Mouse (Mus musculus) bone marrow macrophage, adult 2 months (primary cell): ENCODE results near the gene Rin3. TPM values are rescaled to one million over a fixed set of nuclear protein-coding genes. Genes with fewer than 3 reads are reported as not detected.

ENCODE experiments used
- H3K27ac ChIP-seq: 2 replicates; pipeline ENCODE4 v1.5.1; 2012; ENCODE audit warnings: low read depth, low read length; ENCODE audit not compliant: insufficient read depth
- H3K4me1 ChIP-seq: 2 replicates; pipeline ENCODE4 v1.6.1; 2012; ENCODE audit warnings: low read length; ENCODE audit not compliant: control insufficient read depth, insufficient read depth
- H3K4me3 ChIP-seq: 2 replicates; pipeline ENCODE4 v1.5.1; 2012; ENCODE audit warnings: mild to moderate bottlenecking, low read length, moderate library complexity; ENCODE audit not compliant: insufficient read depth
- CTCF ChIP-seq: IDR thresholded peaks from 2 replicates; pipeline ENCODE4 v1.5.1; 2012; ENCODE audit warnings: low read depth, mild to moderate bottlenecking, low read length, moderate library complexity
- POLR2A ChIP-seq: IDR thresholded peaks from 2 replicates; pipeline ENCODE4 v1.6.1; 2012; ENCODE audit warnings: mild to moderate bottlenecking, low read depth, low read length, borderline replicate concordance
- polyA plus RNA-seq: library from polyadenylated mRNA; stranded (reverse); fragments of >200 nt; gene quantifications from 2 replicates; pipeline ENCODE4 v1.2.4, GENCODE M21; 2012; ENCODE audit not compliant: missing spikeins, insufficient read depth, insufficient read length

The Rin3 gene
- polyA plus RNA-seq, 1 experiment: 39.5 TPM

DNA sequence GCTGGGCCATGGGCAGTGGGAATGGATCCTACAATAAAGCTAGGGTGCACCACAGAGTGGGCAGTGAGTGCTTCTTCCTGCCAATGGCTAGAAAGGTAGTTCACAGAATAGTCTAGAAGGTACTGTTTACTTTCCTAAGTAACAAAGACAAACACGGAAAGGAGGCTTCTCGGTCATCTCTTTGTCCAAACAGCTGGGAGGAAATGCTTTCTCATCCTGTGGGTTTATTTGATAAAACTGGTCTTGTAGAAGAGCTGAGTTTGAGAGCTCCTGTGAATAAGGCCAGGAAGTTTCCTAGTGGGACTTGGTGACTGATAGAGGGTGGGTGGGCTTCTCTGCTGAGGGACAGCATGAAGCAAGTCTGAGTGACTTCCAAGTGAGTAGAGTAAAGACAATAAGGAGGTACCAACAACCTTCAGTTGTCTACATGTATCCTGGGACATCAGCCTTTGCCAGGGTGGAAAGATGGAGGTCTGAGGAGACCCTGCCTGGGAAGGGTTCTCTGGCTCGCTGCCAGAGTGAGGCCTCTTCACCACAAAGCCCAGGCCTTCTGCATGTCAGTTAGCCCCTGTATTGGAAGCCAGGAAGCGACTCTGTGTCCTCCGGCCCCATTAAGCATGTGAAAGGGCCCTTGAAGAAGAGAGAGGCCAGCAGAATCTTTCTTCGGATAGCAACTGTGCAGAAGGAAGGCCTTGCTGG, 5.2 kb downstream of the Rin3 start:
- Histone ChIP-seq H3K4me3 (no peak overlapping the region), H3K27ac (no peak overlapping the region), H3K4me1 (peaks cover 58% of the 10 kb centered on the region)
- TF ChIP-seq CTCF (no peak), POLR2A (no peak)

DNA sequence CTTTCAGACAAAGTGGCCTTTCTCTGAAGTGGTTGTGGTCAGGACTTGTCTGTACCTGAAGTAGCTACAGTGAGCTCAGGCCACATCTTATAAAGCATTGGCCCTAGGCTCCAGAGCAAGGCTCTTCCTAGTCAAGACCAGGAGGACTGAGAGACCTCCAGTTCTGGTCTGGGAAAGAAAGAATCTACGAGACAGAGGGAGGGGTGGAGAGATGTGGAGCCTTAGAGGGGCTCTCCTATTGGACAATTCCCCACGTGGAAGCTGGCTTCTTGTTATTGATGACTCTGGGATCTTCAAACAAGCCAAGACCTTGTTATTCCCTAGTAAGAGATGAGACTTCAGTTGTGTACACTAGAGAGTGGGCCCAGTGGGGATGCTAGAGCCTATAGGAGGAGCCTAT, 6.0 kb downstream of the Rin3 start:
- no peak overlapping the region for H3K27ac ChIP-seq
- peaks cover 59% of the 10 kb centered on the region for H3K4me1 ChIP-seq
- TF ChIP-seq POLR2A (no peak), CTCF (no peak)
- no peak overlapping the region for H3K4me3 ChIP-seq

DNA sequence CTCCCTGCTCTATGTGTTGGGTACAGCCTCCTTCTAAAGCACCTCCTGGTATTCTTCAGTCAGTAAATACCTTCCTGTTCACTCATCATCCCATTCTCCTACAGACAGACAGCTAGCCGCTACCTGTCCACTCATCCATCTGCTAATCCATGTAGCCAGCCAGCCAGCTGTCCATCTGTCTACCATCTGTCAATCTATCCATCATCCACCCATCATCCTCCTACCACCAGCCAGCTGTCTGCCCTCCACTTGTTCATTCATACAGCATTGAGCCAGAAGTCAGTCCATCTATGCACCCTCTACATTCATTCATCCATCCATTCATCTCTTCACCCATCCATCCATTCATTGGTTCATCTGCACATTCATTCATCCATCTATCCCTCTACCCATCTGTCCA, 6.7 kb downstream of the Rin3 start:
- Histone ChIP-seq H3K4me3 (no peak overlapping the region), H3K4me1 (peaks cover 59% of the 10 kb centered on the region), H3K27ac (no peak overlapping the region)
- TF ChIP-seq POLR2A (no peak), CTCF (no peak)

GRCm38 (mm10) chr12:102290662-102291061, 7.8 kb downstream of the Rin3 start:
- Histone ChIP-seq H3K27ac (no peak overlapping the region), H3K4me3 (no peak overlapping the region), H3K4me1 (peaks cover 59% of the 10 kb centered on the region)
- TF ChIP-seq CTCF: no peak
- TF ChIP-seq POLR2A: no peak

- Histone ChIP-seq H3K4me3 (no peak overlapping the region), H3K27ac (no peak overlapping the region), H3K4me1 (peaks cover 56% of the 10 kb centered on the region)
- no peak for TF ChIP-seq CTCF
- no peak for TF ChIP-seq POLR2A
Measured at GRCm38 (mm10) chr12:102291686-102292085, 8.8 kb downstream of the Rin3 start.

DNA sequence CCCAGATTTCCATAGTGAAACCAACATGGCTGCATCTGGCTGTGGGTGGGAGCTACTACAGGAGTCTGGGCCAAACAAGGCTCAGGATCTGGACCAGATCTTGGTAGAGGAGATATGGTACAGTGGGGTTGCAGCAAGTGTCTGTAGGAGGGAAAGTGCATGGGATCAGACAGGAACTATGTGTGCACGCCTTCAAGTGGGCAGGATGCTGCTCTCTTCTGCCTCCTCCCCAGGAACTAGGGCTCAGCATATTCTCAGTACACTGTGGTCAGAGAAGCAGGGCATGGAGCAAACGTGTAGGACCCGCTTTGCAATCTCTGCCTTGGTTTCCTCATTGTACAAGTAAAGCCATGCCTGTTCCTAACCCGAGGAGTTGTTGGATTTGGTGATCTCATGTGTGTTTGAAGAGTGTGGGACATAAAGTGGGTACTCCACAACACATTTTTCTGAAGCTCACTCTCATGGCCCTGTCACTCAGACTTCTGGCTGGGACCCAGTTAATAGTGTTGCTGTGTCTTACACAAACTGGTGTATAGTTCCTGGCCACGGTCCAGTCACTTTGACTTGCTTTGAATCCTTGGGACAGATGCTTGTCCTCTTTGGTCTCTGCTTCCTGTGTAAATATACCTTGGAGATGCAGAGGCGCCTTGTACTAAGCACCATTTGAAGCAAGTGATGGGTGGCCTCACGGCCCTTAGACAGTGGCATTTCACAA, 9.8 kb downstream of the Rin3 start:
- Histone ChIP-seq H3K27ac (no peak overlapping the region), H3K4me3 (no peak overlapping the region), H3K4me1 (peaks cover 54% of the 10 kb centered on the region)
- no peak for TF ChIP-seq POLR2A

DNA sequence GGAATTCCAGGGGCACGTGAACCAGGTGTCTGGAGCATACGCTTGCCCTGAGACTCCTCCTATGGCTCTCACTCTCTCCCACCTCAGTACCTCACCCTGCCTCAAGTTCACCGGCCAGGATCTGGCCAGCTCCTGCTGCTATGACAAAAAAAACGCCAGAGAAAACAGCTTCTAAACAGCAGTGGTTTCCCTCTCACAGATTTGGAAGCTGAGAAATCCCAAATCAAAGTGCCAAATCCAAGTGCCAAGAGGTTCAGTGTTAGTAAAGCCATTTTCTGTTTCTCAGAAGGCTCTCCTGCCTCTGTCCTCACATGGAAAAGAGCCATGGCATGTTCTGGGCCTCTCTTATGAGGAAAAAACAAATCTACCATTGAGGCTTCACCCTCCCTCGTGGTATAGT, 11.8 kb downstream of the Rin3 start:
- no peak overlapping the region for H3K4me3 ChIP-seq
- H3K4me1 ChIP-seq: peaks cover 67% of the 10 kb centered on the region
- TF ChIP-seq POLR2A: no peak
- no peak for TF ChIP-seq CTCF
- no peak overlapping the region for H3K27ac ChIP-seq

GRCm38 (mm10) chr12:102295230-102295629, 12.4 kb downstream of the Rin3 start:
- Histone ChIP-seq H3K27ac (no peak overlapping the region), H3K4me1 (peaks cover 68% of the 10 kb centered on the region), H3K4me3 (no peak overlapping the region)
- TF ChIP-seq CTCF (no peak), POLR2A (no peak)

GRCm38 (mm10) chr12:102295662-102296061, 12.8 kb downstream of the Rin3 start:
- Histone ChIP-seq H3K27ac (no peak overlapping the region), H3K4me1 (peaks cover 66% of the 10 kb centered on the region), H3K4me3 (no peak overlapping the region)
- no peak for TF ChIP-seq POLR2A
- no peak for TF ChIP-seq CTCF

DNA sequence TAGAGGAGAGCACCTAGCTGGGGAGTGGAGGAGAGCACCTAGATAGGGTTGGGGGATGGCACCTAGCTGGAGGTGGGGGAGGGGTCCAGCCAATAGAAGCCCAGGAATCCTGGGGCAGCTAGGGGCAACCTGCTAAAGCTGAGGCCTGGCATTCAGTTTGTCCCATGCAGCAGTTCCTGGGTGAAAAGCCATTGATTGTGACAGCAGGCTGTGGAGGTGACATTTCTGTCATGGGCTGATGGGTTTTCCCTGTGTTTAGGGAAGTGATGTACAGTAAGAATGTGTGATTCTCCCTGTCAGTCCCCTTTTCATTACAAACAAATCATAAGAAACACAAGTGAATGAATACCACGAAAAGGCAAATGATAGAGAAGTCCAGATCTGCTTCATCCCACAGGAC, 13.5 kb downstream of the Rin3 start:
- TF ChIP-seq POLR2A (no peak), CTCF (no peak)
- Histone ChIP-seq H3K27ac (peak overlapping the region; percentile 57), H3K4me1 (peaks cover 68% of the 10 kb centered on the region), H3K4me3 (no peak overlapping the region)

DNA sequence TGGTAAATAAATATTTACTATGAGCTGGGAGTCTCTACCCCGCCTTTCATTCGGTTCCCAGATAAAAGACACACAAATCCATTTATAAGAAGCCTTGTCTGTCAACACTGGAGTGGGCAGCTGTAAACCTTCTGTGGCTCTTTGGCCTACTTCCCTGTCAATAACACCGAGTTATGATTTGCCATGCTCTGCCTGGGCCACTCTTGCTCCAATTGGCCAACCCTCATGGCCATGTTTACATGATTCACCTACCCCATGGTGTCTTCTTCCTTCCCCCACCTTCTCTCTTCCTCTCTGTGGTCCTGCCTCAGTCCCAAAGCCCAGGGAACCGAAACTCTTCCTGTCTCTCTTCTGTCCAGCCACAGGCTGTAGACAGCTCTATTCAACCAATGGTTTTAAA, 14.1 kb downstream of the Rin3 start:
- TF ChIP-seq POLR2A: no peak
- TF ChIP-seq CTCF: no peak
- Histone ChIP-seq H3K27ac (peak overlapping the region; percentile 57), H3K4me3 (no peak overlapping the region), H3K4me1 (peaks cover 69% of the 10 kb centered on the region)
